Mouse (Mus musculus): ENCODE results near the gene Chrna4. TPM values are rescaled to one million over a fixed set of nuclear protein-coding genes. Genes with fewer than 3 reads are reported as not detected.

Chrna4 gene
- total RNA-seq, 2 experiments from 2014 or later, result not detected

Other genes starting within 250 kb of the Chrna4 start
- gene Ythdf1, start 122.6 kb downstream of the Chrna4 start, total RNA-seq (2014; fragmentation: Nextera tagmentation), result 46.7 and 63.6 TPM in 2 replicates
- gene Ythdf1, start 122.6 kb downstream of the Chrna4 start, total RNA-seq (2017), result 34.0 and 35.8 TPM in 2 replicates
- gene Birc7, start 114.5 kb downstream of the Chrna4 start, total RNA-seq (2014; fragmentation: Nextera tagmentation), result not detected in 2 replicates
- not detected in 2 replicates for gene Birc7, start 114.5 kb downstream of the Chrna4 start, total RNA-seq (2017)
- not detected in 2 replicates for gene Nkain4, start 88.8 kb downstream of the Chrna4 start, total RNA-seq (2014; fragmentation: Nextera tagmentation)
- not detected in 2 replicates for gene Nkain4, start 88.8 kb downstream of the Chrna4 start, total RNA-seq (2017)
- 27.5 and 31.3 TPM in 2 replicates for gene Arfgap1, start 76.3 kb downstream of the Chrna4 start, total RNA-seq (2014; fragmentation: Nextera tagmentation)
- gene Arfgap1, start 76.3 kb downstream of the Chrna4 start, total RNA-seq (2017), result 28.1 and 30.1 TPM in 2 replicates
- 1.6 TPM in 1 of 2 replicates, not detected in the other for gene Col20a1, start 57.0 kb downstream of the Chrna4 start, total RNA-seq (2014; fragmentation: Nextera tagmentation)
- gene Col20a1, start 57.0 kb downstream of the Chrna4 start, total RNA-seq (2017), result 0.04 TPM in 1 of 2 replicates, not detected in the other
- not detected in 2 replicates for gene Kcnq2, start 91.8 kb upstream of the Chrna4 start, total RNA-seq (2014; fragmentation: Nextera tagmentation)
- gene Kcnq2, start 91.8 kb upstream of the Chrna4 start, total RNA-seq (2017), result not detected in 2 replicates
- not detected in 2 replicates for gene Eef1a2, start 113.5 kb upstream of the Chrna4 start, total RNA-seq (2014; fragmentation: Nextera tagmentation)
- gene Eef1a2, start 113.5 kb upstream of the Chrna4 start, total RNA-seq (2017), result not detected in 2 replicates
- gene Ppdpf, start 143.7 kb upstream of the Chrna4 start, total RNA-seq (2014; fragmentation: Nextera tagmentation), result 82.3 and 90.4 TPM in 2 replicates
- 70.3 and 77.7 TPM in 2 replicates for gene Ppdpf, start 143.7 kb upstream of the Chrna4 start, total RNA-seq (2017)
- not detected in 2 replicates for gene Ptk6, start 159.2 kb upstream of the Chrna4 start, total RNA-seq (2014; fragmentation: Nextera tagmentation)
- gene Ptk6, start 159.2 kb upstream of the Chrna4 start, total RNA-seq (2017), result not detected in 2 replicates
- gene Srms, start 169.6 kb upstream of the Chrna4 start, total RNA-seq (2014; fragmentation: Nextera tagmentation), result not detected in 2 replicates
- gene Srms, start 169.6 kb upstream of the Chrna4 start, total RNA-seq (2017), result not detected in 2 replicates
- gene Fndc11, start 176.5 kb upstream of the Chrna4 start, total RNA-seq (2014; fragmentation: Nextera tagmentation), result not detected in 2 replicates
- not detected in 2 replicates for gene Fndc11, start 176.5 kb upstream of the Chrna4 start, total RNA-seq (2017)
- 5.6 and 6.1 TPM in 2 replicates for gene Helz2, start 198.5 kb upstream of the Chrna4 start, total RNA-seq (2014; fragmentation: Nextera tagmentation)
- gene Helz2, start 198.5 kb upstream of the Chrna4 start, total RNA-seq (2017), result 3.0 and 6.0 TPM in 2 replicates
- 11.8 and 15.3 TPM in 2 replicates for gene Gmeb2, start 244.5 kb upstream of the Chrna4 start, total RNA-seq (2014; fragmentation: Nextera tagmentation)
- 10.4 and 16.5 TPM in 2 replicates for gene Gmeb2, start 244.5 kb upstream of the Chrna4 start, total RNA-seq (2017)